Mouse (Mus musculus): ENCODE results near the gene Plekhj1.
A peak's percentile ranks its signal among the peaks of the same experiment; 100 is the strongest.

DNA sequence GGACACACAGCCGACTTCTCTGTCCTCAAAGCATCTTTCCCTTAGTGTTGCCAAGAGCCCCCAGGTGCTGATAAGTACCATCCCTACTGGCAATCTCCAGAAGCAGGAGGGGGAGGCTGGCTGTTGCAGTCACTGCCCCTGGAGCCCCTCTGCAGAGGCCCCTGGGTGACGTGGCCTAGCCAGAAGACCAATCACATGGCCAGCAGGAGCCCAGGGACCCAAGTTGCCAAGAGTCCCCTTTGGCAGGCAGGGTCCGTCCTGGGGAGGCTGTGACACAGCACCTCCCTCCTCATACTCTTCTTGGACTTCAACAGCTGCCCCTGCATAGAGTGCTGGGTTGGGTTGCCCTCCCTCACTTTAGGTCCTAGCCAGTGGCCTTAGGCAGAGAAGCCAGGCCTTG lies 4.6 kb upstream of the Plekhj1 start:
- TF ChIP-seq CTCF (IDR thresholded peaks at IDR 0.05; ENCODE audit: extremely low read depth, insufficient read length, insufficient replicate concordance, low read depth, low read length) (no peak), POLR2A (IDR thresholded peaks at IDR 0.05; ENCODE audit: low read depth, low read length) (peak; percentile 17; the same call in 1 of the 2 replicates)
